Mouse (Mus musculus): ENCODE results near the gene Slc25a25. TPM values are rescaled to one million over a fixed set of nuclear protein-coding genes. Genes with fewer than 3 reads are reported as not detected.

The Slc25a25 gene
- polyA plus RNA-seq, 1 experiment, result 19.9 TPM

DNA sequence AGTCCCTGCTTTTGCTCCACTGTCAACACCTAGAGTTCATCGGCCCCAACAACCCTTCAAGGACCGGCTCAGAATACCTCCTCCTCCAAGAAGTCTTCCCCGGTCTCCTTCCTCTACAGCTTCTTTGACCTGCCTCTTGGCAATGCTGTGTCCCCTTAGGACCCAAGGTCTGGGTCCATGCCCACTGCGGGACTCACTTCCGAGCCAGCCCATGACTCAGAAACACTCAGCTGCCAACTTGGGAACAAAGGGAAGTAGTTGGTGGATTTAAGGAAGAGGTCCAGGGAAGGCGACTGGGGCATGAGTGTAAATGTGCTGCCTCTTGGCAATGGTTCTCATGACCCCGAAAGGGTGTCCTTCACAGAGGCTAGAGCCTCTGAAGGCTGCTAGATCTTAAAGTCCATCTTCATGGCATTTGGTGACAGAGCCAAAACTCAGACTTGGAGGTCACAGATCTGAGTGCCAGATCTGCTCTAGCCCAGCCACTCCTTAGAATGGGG is 71.2 kb downstream of the Slc25a25 start:
- 61% methylated on average over 7 of the region's 7 CpGs for WGBS
- DNase-seq, result no peak
- no peak for TF ChIP-seq POLR2A (IDR thresholded peaks at IDR 0.05; ENCODE audit: borderline replicate concordance, extremely low read depth, low read depth, low read length)
- no peak for TF ChIP-seq CTCF (IDR thresholded peaks at IDR 0.05; ENCODE audit: insufficient read depth, low read length)

DNA sequence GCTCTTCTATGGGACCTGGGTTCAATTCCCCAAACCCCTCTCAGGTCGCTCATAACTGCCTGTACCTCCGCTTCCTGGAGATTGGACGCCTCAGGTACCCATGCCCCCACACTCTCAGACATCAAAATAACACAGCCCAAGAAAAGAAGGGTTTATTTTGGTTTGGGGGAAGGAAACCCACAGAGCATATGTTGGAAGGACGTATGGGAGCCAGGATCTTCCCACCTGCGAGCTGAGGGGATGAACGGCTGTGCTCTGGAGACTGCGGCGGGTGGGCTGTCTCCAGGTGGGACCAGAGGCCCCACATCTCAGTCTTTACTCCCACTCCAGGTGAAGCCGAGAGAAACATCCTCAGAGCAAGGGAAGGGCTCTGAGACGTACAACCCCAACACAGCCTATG is 74.3 kb downstream of the Slc25a25 start:
- H3K4me1 ChIP-seq (ENCODE audit: control insufficient read depth, insufficient read depth, low read length), result 0 out of 2 replicates have a peak, but pooled peaks cover under 1% of the 10 kb centered on the region
- 92% methylated on average over 10 of the region's 10 CpGs for WGBS
- H3K4me3 ChIP-seq (replicated peaks; ENCODE audit: extremely low read depth, low read depth, low read length), result no peak overlapping the region
- TF ChIP-seq CTCF (IDR thresholded peaks at IDR 0.05; ENCODE audit: insufficient read depth, low read length) (no peak), POLR2A (IDR thresholded peaks at IDR 0.05; ENCODE audit: borderline replicate concordance, extremely low read depth, low read depth, low read length) (no peak)
- no peak for DNase-seq

More for the DNA sequence above, 71.2 kb downstream of the Slc25a25 start:
- no peak overlapping the region for H3K4me3 ChIP-seq (replicated peaks; ENCODE audit: extremely low read depth, low read depth, low read length)
- peaks cover 4% of the 10 kb centered on the region; the same call in 1 of the 2 replicates for H3K4me1 ChIP-seq (ENCODE audit: control insufficient read depth, insufficient read depth, low read length)

DNA sequence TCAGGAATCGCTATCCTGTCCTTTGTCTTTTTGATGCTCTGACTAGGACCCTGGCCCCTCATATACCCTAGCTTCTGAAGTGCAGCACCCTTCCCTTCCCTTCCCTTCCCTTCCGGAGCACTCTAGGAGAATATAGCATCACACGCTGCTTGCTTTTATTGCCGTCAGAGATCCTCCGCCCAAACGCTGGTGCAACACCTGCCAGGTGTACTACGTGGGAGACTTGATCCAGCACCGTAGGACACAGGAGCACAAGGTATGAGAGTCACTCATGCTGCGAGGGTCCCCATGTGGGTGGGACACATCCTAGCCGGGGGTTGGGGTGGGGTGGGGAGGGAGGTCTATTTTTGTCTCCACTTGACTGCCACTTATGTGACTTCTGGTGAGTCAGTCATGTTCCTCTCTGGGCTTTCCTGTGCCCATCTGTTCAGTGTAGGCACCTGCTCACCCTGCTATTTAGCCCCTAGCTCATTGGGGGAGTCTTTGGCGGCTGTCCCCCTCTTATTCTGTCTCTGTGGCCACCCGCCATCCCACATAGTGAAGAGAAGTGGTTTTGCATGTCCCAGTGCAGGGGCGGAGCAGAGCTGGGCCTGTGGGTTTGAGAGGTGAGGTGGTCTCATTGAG is 75.8 kb downstream of the Slc25a25 start:
- TF ChIP-seq CTCF (IDR thresholded peaks at IDR 0.05; ENCODE audit: insufficient read depth, low read length) (no peak), POLR2A (IDR thresholded peaks at IDR 0.05; ENCODE audit: borderline replicate concordance, extremely low read depth, low read depth, low read length) (no peak)
- 83% methylated on average over 13 of the region's 13 CpGs for WGBS
- Histone ChIP-seq H3K4me1 (ENCODE audit: control insufficient read depth, insufficient read depth, low read length) (no peaks in the 10 kb centered on the region), H3K4me3 (replicated peaks; ENCODE audit: extremely low read depth, low read depth, low read length) (no peak overlapping the region)
- DNase-seq, result no peak

DNA sequence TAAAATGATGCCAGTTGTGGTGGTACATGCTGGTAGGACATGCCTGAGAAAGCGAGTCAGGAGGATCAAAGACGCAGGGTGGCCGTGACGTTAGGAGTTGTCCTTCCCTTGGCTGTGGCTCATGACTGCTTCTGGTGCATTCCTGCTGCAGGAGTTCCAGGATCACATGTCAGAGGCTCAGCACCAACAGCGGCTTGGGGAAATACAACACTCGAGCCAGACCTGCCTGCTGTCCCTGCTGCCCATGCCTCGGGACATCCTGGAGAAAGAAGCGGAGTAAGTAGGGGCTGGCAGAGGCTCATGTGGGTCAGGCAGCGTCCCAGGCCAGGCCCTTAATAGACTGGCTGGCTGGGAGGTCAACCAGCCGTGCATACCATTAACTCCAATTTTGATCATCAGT is 77.1 kb downstream of the Slc25a25 start:
- Histone ChIP-seq H3K4me3 (replicated peaks; ENCODE audit: extremely low read depth, low read depth, low read length) (no peak overlapping the region), H3K4me1 (ENCODE audit: control insufficient read depth, insufficient read depth, low read length) (no peaks in the 10 kb centered on the region)
- TF ChIP-seq CTCF (IDR thresholded peaks at IDR 0.05; ENCODE audit: insufficient read depth, low read length), result no peak
- no peak for TF ChIP-seq POLR2A (IDR thresholded peaks at IDR 0.05; ENCODE audit: borderline replicate concordance, extremely low read depth, low read depth, low read length)
- WGBS, result 91% methylated on average over 10 of the region's 10 CpGs
- DNase-seq, result no peak

DNA sequence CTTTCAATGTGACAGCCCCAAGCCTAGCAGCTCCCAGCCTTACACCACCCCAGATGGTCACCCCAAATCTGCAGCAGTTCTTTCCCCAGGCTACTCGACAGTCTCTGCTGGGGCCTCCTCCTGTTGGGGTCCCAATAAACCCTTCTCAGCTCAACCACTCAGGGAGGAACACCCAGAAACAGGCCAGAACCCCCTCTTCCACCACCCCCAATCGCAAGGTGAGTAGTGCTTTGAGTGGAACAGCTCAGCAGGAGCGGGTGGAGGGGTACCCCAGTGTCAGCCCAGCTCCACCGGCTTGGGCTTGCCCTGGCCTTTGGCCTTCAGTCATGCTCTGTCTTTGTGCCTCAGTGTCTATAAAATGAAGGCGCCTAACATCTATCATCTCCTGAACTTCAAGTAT is 83.9 kb downstream of the Slc25a25 start:
- TF ChIP-seq CTCF (IDR thresholded peaks at IDR 0.05; ENCODE audit: insufficient read depth, low read length) (no peak), POLR2A (IDR thresholded peaks at IDR 0.05; ENCODE audit: borderline replicate concordance, extremely low read depth, low read depth, low read length) (no peak)
- 93% methylated on average over 5 of the region's 5 CpGs for WGBS
- no peak overlapping the region for H3K4me3 ChIP-seq (replicated peaks; ENCODE audit: extremely low read depth, low read depth, low read length)
- H3K4me1 ChIP-seq (ENCODE audit: control insufficient read depth, insufficient read depth, low read length), result peaks cover 3% of the 10 kb centered on the region; the same call in 1 of the 2 replicates
- DNase-seq, result no peak

Other genes with a start within 250 kb of the Slc25a25 start
- gene Pomt1, start 214.9 kb downstream of the Slc25a25 start, polyA plus RNA-seq (2012; rRNA removed), result 17.9 and 21.8 TPM in 2 replicates
- gene Uck1, start 191.3 kb downstream of the Slc25a25 start, polyA plus RNA-seq (2012; rRNA removed), result 62.8 and 65.4 TPM in 2 replicates
- gene Golga2, start 164.1 kb downstream of the Slc25a25 start, polyA plus RNA-seq (2012; rRNA removed), result 34.8 and 45.0 TPM in 2 replicates
- 110 and 135 TPM in 2 replicates for gene Swi5, start 163.4 kb downstream of the Slc25a25 start, polyA plus RNA-seq (2012; rRNA removed)
- gene Ciz1, start 99.1 kb downstream of the Slc25a25 start, polyA plus RNA-seq (2012; rRNA removed), result 237 and 245 TPM in 2 replicates
- gene Dnm1, start 98.1 kb downstream of the Slc25a25 start, polyA plus RNA-seq (2012; rRNA removed), result 44.0 and 60.3 TPM in 2 replicates
- gene 1110008P14Rik, start 69.5 kb downstream of the Slc25a25 start, polyA plus RNA-seq (2012; rRNA removed), result 170 and 173 TPM in 2 replicates
- gene Lcn2, start 63.2 kb downstream of the Slc25a25 start, polyA plus RNA-seq (2012; rRNA removed), result 193 and 242 TPM in 2 replicates
- 14.7 and 23.8 TPM in 2 replicates for gene Ptges2, start 55.5 kb downstream of the Slc25a25 start, polyA plus RNA-seq (2012; rRNA removed)
- gene Naif1, start 988 bp downstream of the Slc25a25 start, polyA plus RNA-seq (2012; rRNA removed), result 5.1 and 5.5 TPM in 2 replicates
- gene Fam102a, start 83.9 kb upstream of the Slc25a25 start, polyA plus RNA-seq (2012; rRNA removed), result 23.7 and 24.0 TPM in 2 replicates
- 116 and 118 TPM in 2 replicates for gene Dpm2, start 119.4 kb upstream of the Slc25a25 start, polyA plus RNA-seq (2012; rRNA removed)
- gene Pip5kl1, start 123.4 kb upstream of the Slc25a25 start, polyA plus RNA-seq (2012; rRNA removed), result 0.12 and 0.55 TPM in 2 replicates
- gene 9430097D07Rik, start 124.2 kb upstream of the Slc25a25 start, polyA plus RNA-seq (2012; rRNA removed), result not detected in 2 replicates
- 39.5 and 40.4 TPM in 2 replicates for gene St6galnac4, start 135.7 kb upstream of the Slc25a25 start, polyA plus RNA-seq (2012; rRNA removed)
- 59.0 and 59.8 TPM in 2 replicates for gene St6galnac6, start 148.3 kb upstream of the Slc25a25 start, polyA plus RNA-seq (2012; rRNA removed)
- gene Ak1, start 170.3 kb upstream of the Slc25a25 start, polyA plus RNA-seq (2012; rRNA removed), result 27.6 and 65.9 TPM in 2 replicates
- gene Eng, start 195.2 kb upstream of the Slc25a25 start, polyA plus RNA-seq (2012; rRNA removed), result 713 and 858 TPM in 2 replicates

Data from lung, adult 2 months (tissue).